Mouse (Mus musculus): ENCODE data around the gene Mrpl46. TPM values are rescaled to one million over a fixed set of nuclear protein-coding genes. Genes with fewer than 3 reads are reported as not detected.

The Mrpl46 gene
- polyA plus RNA-seq, 1 experiment from 2014 or later, result 41.7 TPM

GRCm38 (mm10) chr7:78794571-78795092 is 11.3 kb upstream of the Mrpl46 start:
- no peaks in the 10 kb centered on the region for H3K36me3 ChIP-seq (ENCODE audit: insufficient read depth, low read length)
- no peak overlapping the region for H3K27ac ChIP-seq (ENCODE audit: low read length)
- no peak overlapping the region for H3K4me3 ChIP-seq (ENCODE audit: low read depth, low read length)
- no peak overlapping the region for H3K9ac ChIP-seq (replicated peaks; ENCODE audit: low read depth)
- no peak overlapping the region for H3K4me2 ChIP-seq (replicated peaks; ENCODE audit: low read depth, low read length)
- WGBS, result 65% methylated on average over 6 of the region's 6 CpGs
- no peaks in the 10 kb centered on the region for H3K9me3 ChIP-seq (ENCODE audit: low read length)
- DNase-seq (ENCODE audit: low spot score) (peak; percentile 22), ATAC-seq (no peak)
- TF ChIP-seq EP300 (IDR thresholded peaks at IDR 0.05) (no peak), CTCF (IDR thresholded peaks at IDR 0.05) (no peak)
- no peaks in the 10 kb centered on the region for H3K27me3 ChIP-seq (replicated peaks; ENCODE audit: insufficient read depth, low read length)
- no peaks in the 10 kb centered on the region for H3K4me1 ChIP-seq (ENCODE audit: insufficient read depth, low read depth, low read length)

- H3K9ac ChIP-seq (replicated peaks; ENCODE audit: low read depth), result no peak overlapping the region
- H3K9me3 ChIP-seq (ENCODE audit: low read length), result no peaks in the 10 kb centered on the region
- no peaks in the 10 kb centered on the region for H3K4me1 ChIP-seq (ENCODE audit: insufficient read depth, low read depth, low read length)
- TF ChIP-seq CTCF (IDR thresholded peaks at IDR 0.05), result no peak
- no peak for TF ChIP-seq EP300 (IDR thresholded peaks at IDR 0.05)
- DNase-seq (ENCODE audit: low spot score), result no peak
- no peak overlapping the region for H3K4me2 ChIP-seq (replicated peaks; ENCODE audit: low read depth, low read length)
- no peak overlapping the region for H3K4me3 ChIP-seq (ENCODE audit: low read depth, low read length)
- 70% methylated on average over 13 of the region's 13 CpGs for WGBS
- H3K27ac ChIP-seq (ENCODE audit: low read length), result no peak overlapping the region
- no peaks in the 10 kb centered on the region for H3K36me3 ChIP-seq (ENCODE audit: insufficient read depth, low read length)
- no peaks in the 10 kb centered on the region for H3K27me3 ChIP-seq (replicated peaks; ENCODE audit: insufficient read depth, low read length)
- no peak for ATAC-seq
Observed at GRCm38 (mm10) chr7:78793895-78794570, 10.7 kb upstream of the Mrpl46 start.

GRCm38 (mm10) chr7:78791359-78792222 is 8.3 kb upstream of the Mrpl46 start:
- WGBS, result 82% methylated on average over 15 of the region's 15 CpGs
- no peaks in the 10 kb centered on the region for H3K27me3 ChIP-seq (replicated peaks; ENCODE audit: insufficient read depth, low read length)
- no peak overlapping the region for H3K4me3 ChIP-seq (ENCODE audit: low read depth, low read length)
- TF ChIP-seq CTCF (IDR thresholded peaks at IDR 0.05) (peak; percentile 92), EP300 (IDR thresholded peaks at IDR 0.05) (no peak)
- no peak overlapping the region for H3K27ac ChIP-seq (ENCODE audit: low read length)
- no peaks in the 10 kb centered on the region for H3K36me3 ChIP-seq (ENCODE audit: insufficient read depth, low read length)
- H3K9ac ChIP-seq (replicated peaks; ENCODE audit: low read depth), result no peak overlapping the region
- H3K4me1 ChIP-seq (ENCODE audit: insufficient read depth, low read depth, low read length), result no peaks in the 10 kb centered on the region
- H3K4me2 ChIP-seq (replicated peaks; ENCODE audit: low read depth, low read length), result no peak overlapping the region
- ATAC-seq (peak; percentile 60), DNase-seq (ENCODE audit: low spot score) (peak; percentile 83)
- H3K9me3 ChIP-seq (ENCODE audit: low read length), result no peaks in the 10 kb centered on the region

GRCm38 (mm10) chr7:78787793-78788380 is 4.6 kb upstream of the Mrpl46 start:
- no peak for DNase-seq (ENCODE audit: low spot score)
- no peak overlapping the region for H3K9ac ChIP-seq (replicated peaks; ENCODE audit: low read depth)
- H3K27ac ChIP-seq (ENCODE audit: low read length), result no peak overlapping the region
- TF ChIP-seq CTCF (IDR thresholded peaks at IDR 0.05) (no peak), EP300 (IDR thresholded peaks at IDR 0.05) (no peak)
- H3K27me3 ChIP-seq (replicated peaks; ENCODE audit: insufficient read depth, low read length), result no peaks in the 10 kb centered on the region
- H3K9me3 ChIP-seq (ENCODE audit: low read length), result no peaks in the 10 kb centered on the region
- H3K4me1 ChIP-seq (ENCODE audit: insufficient read depth, low read depth, low read length), result peaks cover 3% of the 10 kb centered on the region; the same call in 1 of the 2 replicates
- H3K4me3 ChIP-seq (ENCODE audit: low read depth, low read length), result no peak overlapping the region
- H3K4me2 ChIP-seq (replicated peaks; ENCODE audit: low read depth, low read length), result no peak overlapping the region
- 88% methylated on average over 12 of the region's 12 CpGs for WGBS
- ATAC-seq, result no peak
- H3K36me3 ChIP-seq (ENCODE audit: insufficient read depth, low read length), result no peaks in the 10 kb centered on the region

- H3K4me1 ChIP-seq (ENCODE audit: insufficient read depth, low read depth, low read length), result peaks cover 10% of the 10 kb centered on the region
- H3K36me3 ChIP-seq (ENCODE audit: insufficient read depth, low read length), result no peaks in the 10 kb centered on the region
- no peak overlapping the region for H3K27ac ChIP-seq (ENCODE audit: low read length)
- WGBS, result 62% methylated on average over 5 of the region's 5 CpGs
- DNase-seq (ENCODE audit: low spot score), result no peak
- no peaks in the 10 kb centered on the region for H3K9me3 ChIP-seq (ENCODE audit: low read length)
- H3K4me3 ChIP-seq (ENCODE audit: low read depth, low read length), result no peak overlapping the region
- no peaks in the 10 kb centered on the region for H3K27me3 ChIP-seq (replicated peaks; ENCODE audit: insufficient read depth, low read length)
- no peak overlapping the region for H3K4me2 ChIP-seq (replicated peaks; ENCODE audit: low read depth, low read length)
- no peak overlapping the region for H3K9ac ChIP-seq (replicated peaks; ENCODE audit: low read depth)
- no peak for ATAC-seq
- TF ChIP-seq CTCF (IDR thresholded peaks at IDR 0.05) (no peak), EP300 (IDR thresholded peaks at IDR 0.05) (no peak)
Observed at GRCm38 (mm10) chr7:78785906-78786305, 2.6 kb upstream of the Mrpl46 start.

GRCm38 (mm10) chr7:78778741-78779140 is 4.6 kb downstream of the Mrpl46 start:
- WGBS, result 65% methylated on average over 5 of the region's 5 CpGs
- Histone ChIP-seq H3K36me3 (ENCODE audit: insufficient read depth, low read length) (peaks cover 16% of the 10 kb centered on the region; the same call in 1 of the 2 replicates), H3K9me3 (ENCODE audit: low read length) (no peaks in the 10 kb centered on the region), H3K27ac (ENCODE audit: low read length) (no peak overlapping the region), H3K9ac (replicated peaks; ENCODE audit: low read depth) (no peak overlapping the region), H3K4me1 (ENCODE audit: insufficient read depth, low read depth, low read length) (peaks cover 10% of the 10 kb centered on the region), H3K27me3 (replicated peaks; ENCODE audit: insufficient read depth, low read length) (no peaks in the 10 kb centered on the region), H3K4me2 (replicated peaks; ENCODE audit: low read depth, low read length) (no peak overlapping the region), H3K4me3 (ENCODE audit: low read depth, low read length) (no peak overlapping the region)
- 0 out of 2 replicates have a peak, but pooled peaks have one; percentile 11 for TF ChIP-seq EP300 (IDR thresholded peaks at IDR 0.05)
- TF ChIP-seq CTCF (IDR thresholded peaks at IDR 0.05), result no peak
- peak; percentile 11; the same call in 1 of the 2 replicates for ATAC-seq
- peak; percentile 37 for DNase-seq (ENCODE audit: low spot score)

Data from lung, postnatal 0 days (tissue).